Mouse (Mus musculus): ENCODE measurements around the gene Olfr777. TPM values are rescaled to one million over a fixed set of nuclear protein-coding genes. Genes with fewer than 3 reads are reported as not detected.

Olfr777 gene
- total RNA-seq (2023), result not detected in 2 replicates

DNA sequence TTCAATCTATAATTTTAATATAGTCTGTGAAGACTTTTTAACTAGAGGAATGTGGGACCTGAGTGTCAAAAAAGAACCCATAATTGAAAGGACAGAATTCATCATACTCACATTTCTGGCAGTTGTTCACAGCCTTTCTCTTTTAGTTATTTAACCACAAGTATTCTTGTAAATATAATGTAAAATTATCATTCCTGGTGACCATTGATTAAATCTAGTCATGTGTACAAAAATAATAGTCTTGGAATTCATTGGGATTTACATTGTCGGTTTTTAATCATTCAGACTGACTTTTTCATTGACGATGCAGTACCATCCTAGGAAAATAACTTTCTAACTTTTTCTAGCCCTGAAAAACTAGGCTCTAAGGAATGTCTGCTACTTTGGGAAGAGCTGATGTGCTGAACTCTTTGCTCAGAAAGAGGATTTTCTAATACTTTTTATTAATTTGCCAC is at the start of gene Olfr777:
TSS of gene Olfr777 (minus strand) at position 405 of the 455 bp plus-strand sequence.

GRCm38 (mm10) chr10:129317817-129318216 is 46.5 kb upstream of the Olfr777 start, which contains the start of gene Olfr780:
Gene Olfr780, plus strand, starts transcription at chr10:129318117.

GRCm38 (mm10) chr10:129258827-129259226 is 12.5 kb downstream of the Olfr777 start, which contains the start of gene Olfr776:
Gene Olfr776, plus strand, starts transcription at chr10:129259127.

GRCm38 (mm10) chr10:129248112-129248511 is 23.2 kb downstream of the Olfr777 start, which contains the start of gene Olfr775:
Gene Olfr775, plus strand, starts transcription at chr10:129248412.

GRCm38 (mm10) chr10:129235904-129236303 is 35.4 kb downstream of the Olfr777 start, which contains the start of gene Olfr774:
Gene Olfr774, plus strand, starts transcription at chr10:129236204.

Other genes starting within 250 kb of the Olfr777 start
- not detected in 2 replicates for gene Olfr764-ps1, start 231.6 kb downstream of the Olfr777 start, total RNA-seq (2023)
- not detected in 2 replicates for gene Olfr765, start 221.5 kb downstream of the Olfr777 start, total RNA-seq (2023)
- not detected in 2 replicates for gene Olfr766-ps1, start 202.5 kb downstream of the Olfr777 start, total RNA-seq (2023)
- gene Olfr767, start 188.6 kb downstream of the Olfr777 start, total RNA-seq (2023), result 0.09 TPM in 1 of 2 replicates, not detected in the other
- gene Olfr768, start 172.1 kb downstream of the Olfr777 start, total RNA-seq (2023), result not detected in 2 replicates
- not detected in 2 replicates for gene Olfr769, start 153.6 kb downstream of the Olfr777 start, total RNA-seq (2023)
- gene Olfr770, start 132.5 kb downstream of the Olfr777 start, total RNA-seq (2023), result not detected in 2 replicates
- gene Olfr771, start 106.7 kb downstream of the Olfr777 start, total RNA-seq (2023), result not detected in 2 replicates
- not detected in 2 replicates for gene Olfr772, start 93.6 kb downstream of the Olfr777 start, total RNA-seq (2023)
- not detected in 2 replicates for gene Olfr773, start 84.1 kb downstream of the Olfr777 start, total RNA-seq (2023)
- gene Olfr774, start 35.3 kb downstream of the Olfr777 start, total RNA-seq (2023), result not detected in 2 replicates
- not detected in 2 replicates for gene Olfr775, start 23.1 kb downstream of the Olfr777 start, total RNA-seq (2023)
- not detected in 2 replicates for gene Olfr776, start 12.4 kb downstream of the Olfr777 start, total RNA-seq (2023)
- not detected in 2 replicates for gene Olfr780, start 46.6 kb upstream of the Olfr777 start, total RNA-seq (2023)
- gene Olfr781, start 57.4 kb upstream of the Olfr777 start, total RNA-seq (2023), result not detected in 2 replicates
- not detected in 2 replicates for gene Olfr782, start 77.4 kb upstream of the Olfr777 start, total RNA-seq (2023)
- gene Olfr784, start 112.6 kb upstream of the Olfr777 start, total RNA-seq (2023), result 0.28 TPM in 1 of 2 replicates, not detected in the other
- not detected in 2 replicates for gene Olfr785, start 133.9 kb upstream of the Olfr777 start, total RNA-seq (2023)
- not detected in 2 replicates for gene Olfr786, start 155.8 kb upstream of the Olfr777 start, total RNA-seq (2023)
- not detected in 2 replicates for gene Olfr787, start 190.4 kb upstream of the Olfr777 start, total RNA-seq (2023)
- not detected in 2 replicates for gene Olfr788, start 199.5 kb upstream of the Olfr777 start, total RNA-seq (2023)
- gene Olfr789, start 213.3 kb upstream of the Olfr777 start, total RNA-seq (2023), result 0.09 TPM in 1 of 2 replicates, not detected in the other
- gene Olfr790, start 227.0 kb upstream of the Olfr777 start, total RNA-seq (2023), result not detected in 2 replicates

Measured in neutrophil, adult 65 days (primary cell).